Mouse (Mus musculus): ENCODE results near the gene Gm13889.

GRCm38 (mm10) chr2:93992810-93993209 is 35.8 kb upstream of the Gm13889 start:
- TF ChIP-seq POLR2A (IDR thresholded peaks at IDR 0.05; ENCODE audit: borderline replicate concordance, extremely low read depth, low read depth, low read length) (no peak), CTCF (IDR thresholded peaks at IDR 0.05; ENCODE audit: insufficient read depth, low read length) (no peak)

Data from lung, adult 2 months (tissue).